Mouse (Mus musculus) adrenal gland (tissue): ENCODE results near the gene Rpgr.

Experiments used
- intact Hi-C: fragments of 180-260 bp; cut with DNase I; formaldehyde crosslinking; loops from one replicate; pipeline ENCODE4 v1.15.1; 2025

The Rpgr gene

GRCm38 (mm10) chrX:10079981-10080380, 136.7 kb downstream of the Rpgr start:
- intact Hi-C loops, result no loop called here

DNA sequence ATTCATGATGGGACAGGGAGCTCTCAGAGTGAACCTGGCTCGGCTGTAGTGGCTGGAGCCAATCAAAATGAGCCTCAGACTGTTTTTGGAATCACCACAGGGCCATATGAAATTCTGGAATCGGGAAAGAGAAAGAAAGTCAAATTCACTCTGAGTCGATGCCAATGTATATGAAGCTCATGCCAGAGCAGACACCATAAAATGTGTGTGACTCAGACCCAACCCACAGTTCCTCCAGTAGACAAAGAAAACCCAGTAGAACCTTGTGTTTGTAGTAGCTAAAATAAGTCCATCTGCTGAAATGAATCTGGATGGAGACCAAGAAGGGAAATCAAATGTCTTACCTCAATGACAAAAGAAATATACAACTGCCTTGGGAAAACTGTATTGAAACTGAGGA, 142.8 kb downstream of the Rpgr start:
- intact Hi-C loops, result no loop called here

- intact Hi-C loops, result no loop called here
Measured at GRCm38 (mm10) chrX:10071529-10071928, 145.2 kb downstream of the Rpgr start.

- intact Hi-C loops, result no loop called here
Measured at GRCm38 (mm10) chrX:10070689-10071088, 146.0 kb downstream of the Rpgr start.

- intact Hi-C loops, result no loop called here
Measured at GRCm38 (mm10) chrX:10069405-10069804, 147.3 kb downstream of the Rpgr start.

GRCm38 (mm10) chrX:10063781-10064180, 152.9 kb downstream of the Rpgr start:
- intact Hi-C loops, result no loop called here

GRCm38 (mm10) chrX:10063361-10063760, 153.4 kb downstream of the Rpgr start:
- intact Hi-C loops, result no loop called here

- intact Hi-C loops, result no loop called here
Measured at GRCm38 (mm10) chrX:10062201-10062600, 154.5 kb downstream of the Rpgr start.

GRCm38 (mm10) chrX:10034666-10035065, 182.1 kb downstream of the Rpgr start:
- intact Hi-C loops, result no loop called here
